Mouse (Mus musculus): ENCODE data around the gene Defa20.
"Not testable (repeated sequence)": the region's sequence is repeated elsewhere in the genome, so short reads cannot be mapped to it uniquely, and the experiment has no call there.

Defa20 gene

GRCm38 (mm10) chr8:21508958-21509357, at the start of gene Defa20:
Gene Defa20 (plus strand): TSS chr8:21509258.
- DNase-seq (ENCODE audit: low spot score), result not testable (repeated sequence)

DNA sequence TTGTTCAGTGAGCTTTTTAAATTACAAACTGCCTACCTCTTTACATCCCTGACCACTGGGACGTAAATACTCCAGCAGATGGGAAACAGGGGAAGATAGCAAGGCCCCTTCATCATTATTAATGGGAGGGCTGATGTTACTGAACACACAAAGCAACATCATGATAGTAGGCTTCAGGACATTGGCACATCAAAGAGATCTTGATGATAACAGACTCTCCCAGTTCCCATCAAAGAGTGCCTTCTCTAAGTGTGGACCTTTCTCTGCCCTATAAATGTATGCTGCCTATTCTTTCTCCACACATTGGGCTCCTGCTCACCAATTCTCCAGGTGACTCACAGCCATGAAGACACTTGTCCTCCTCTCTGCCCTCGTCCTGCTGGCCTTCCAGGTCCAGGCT, 19.7 kb downstream of the Defa20 start, which contains the start of gene Defa32:
Defa32 (plus strand) TSS at position 301 of the 400 bp plus-strand sequence.
- DNase-seq (ENCODE audit: low spot score), result not testable (repeated sequence)

All from MN1 (cell line).